Mouse (Mus musculus): ENCODE measurements around the gene Ankrd16.

Gene Ankrd16

GRCm38 (mm10) chr2:11777091-11778068, at the start of gene Ankrd16, which contains the start of gene Fbh1:
Gene Ankrd16 (plus strand): TSS chr2:11777876.
Gene Fbh1 (minus strand): TSS chr2:11777582.
- TF ChIP-seq GATA4 (IDR thresholded peaks at IDR 0.05; ENCODE audit: insufficient replicate concordance, low read length): no peak; the same call in 1 of the 2 replicates

DNA sequence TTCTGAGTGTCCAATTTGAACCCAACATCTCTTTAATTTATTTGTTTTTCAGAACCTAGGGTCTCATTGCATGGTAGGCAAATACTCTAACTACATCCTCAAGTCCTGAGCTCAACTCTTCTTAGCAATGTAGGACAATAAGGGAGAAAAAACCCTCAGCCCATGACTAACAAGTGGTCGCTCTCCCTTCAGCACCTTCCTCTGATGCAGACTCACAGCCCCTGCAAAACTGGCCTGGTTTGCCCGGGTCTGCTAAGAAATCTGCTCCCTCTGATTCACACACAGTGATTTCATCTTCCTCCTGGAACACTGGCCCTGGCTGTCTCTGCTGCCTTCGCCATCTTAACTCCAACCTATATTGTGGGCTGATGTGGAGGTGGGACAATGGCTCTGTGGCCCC, 48.6 kb upstream of the Ankrd16 start:
- no peak for TF ChIP-seq GATA4 (IDR thresholded peaks at IDR 0.05; ENCODE audit: insufficient replicate concordance, low read length)

DNA sequence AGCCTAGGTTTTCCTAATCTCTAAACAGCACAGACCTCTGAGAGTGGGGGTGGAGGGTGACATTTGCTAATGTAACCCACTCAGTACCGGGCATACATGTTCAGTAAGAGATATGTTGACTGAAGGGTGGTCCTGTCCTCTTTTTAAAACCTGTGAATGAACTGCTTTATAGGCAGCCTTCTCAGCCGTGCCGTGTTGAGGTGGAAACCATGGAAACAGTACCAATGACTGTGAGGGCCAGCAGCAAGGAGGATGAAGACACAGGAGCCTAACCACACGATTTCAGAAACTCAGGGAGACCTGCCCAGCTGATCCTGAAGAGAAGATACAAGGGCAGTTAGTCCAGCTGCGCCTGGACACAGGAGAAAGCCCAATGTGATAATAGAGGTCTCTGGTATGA, 44.7 kb upstream of the Ankrd16 start:
- no peak for TF ChIP-seq GATA4 (IDR thresholded peaks at IDR 0.05; ENCODE audit: insufficient replicate concordance, low read length)

DNA sequence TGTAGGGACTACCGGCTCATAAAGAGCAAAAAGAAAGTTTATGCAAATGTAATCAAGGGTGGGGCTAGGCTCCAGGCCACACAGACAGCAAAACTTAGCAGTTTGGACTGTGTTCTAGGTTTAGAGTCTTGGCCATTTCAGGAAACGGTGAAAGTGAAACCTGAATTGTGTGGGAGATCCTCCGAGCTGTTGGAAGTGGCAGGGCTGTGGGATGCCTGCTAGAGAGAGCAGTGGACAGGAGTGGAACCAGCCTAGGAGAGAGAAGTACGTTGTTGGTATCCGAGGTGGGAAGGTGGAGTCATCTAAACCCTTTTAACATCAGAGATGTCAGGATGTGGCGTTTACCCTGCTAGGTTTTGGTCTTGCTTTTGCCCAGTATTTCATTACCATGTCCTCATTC, 41.8 kb upstream of the Ankrd16 start:
- TF ChIP-seq GATA4 (IDR thresholded peaks at IDR 0.05; ENCODE audit: insufficient replicate concordance, low read length): no peak

GRCm38 (mm10) chr2:11738794-11739193, 38.9 kb upstream of the Ankrd16 start:
- TF ChIP-seq GATA4 (IDR thresholded peaks at IDR 0.05; ENCODE audit: insufficient replicate concordance, low read length): no peak

DNA sequence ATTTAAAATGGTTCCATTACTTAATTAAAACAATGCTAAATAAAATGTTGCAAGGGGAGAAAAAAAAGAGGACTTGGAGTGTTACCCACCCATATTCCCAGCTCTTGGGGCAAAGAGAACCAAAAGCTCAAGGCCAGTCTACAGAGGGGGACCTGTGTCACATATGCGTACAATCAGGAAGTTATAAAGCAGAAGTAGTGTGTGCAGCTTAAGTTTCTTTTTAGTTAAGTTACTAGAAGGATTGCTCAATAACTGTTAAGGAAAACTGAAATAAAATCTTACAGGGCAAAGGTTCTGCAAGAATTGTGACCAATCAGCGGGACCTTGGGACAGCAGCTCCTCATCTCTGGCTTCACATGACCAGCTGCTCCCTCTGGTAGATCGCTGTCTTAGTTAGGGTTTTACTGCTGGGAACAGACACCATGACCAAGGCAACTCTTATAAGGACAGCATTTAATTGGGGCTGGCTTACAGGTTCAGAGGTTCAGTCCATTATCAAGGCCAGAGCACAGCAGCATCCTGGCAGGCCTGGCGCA, 38.1 kb upstream of the Ankrd16 start:
- no peak for TF ChIP-seq GATA4 (IDR thresholded peaks at IDR 0.05; ENCODE audit: insufficient replicate concordance, low read length)

- TF ChIP-seq GATA4 (IDR thresholded peaks at IDR 0.05; ENCODE audit: insufficient replicate concordance, low read length): no peak
These were observed 15.1 kb upstream of the Ankrd16 start for GRCm38 (mm10) chr2:11762541-11762940.

DNA sequence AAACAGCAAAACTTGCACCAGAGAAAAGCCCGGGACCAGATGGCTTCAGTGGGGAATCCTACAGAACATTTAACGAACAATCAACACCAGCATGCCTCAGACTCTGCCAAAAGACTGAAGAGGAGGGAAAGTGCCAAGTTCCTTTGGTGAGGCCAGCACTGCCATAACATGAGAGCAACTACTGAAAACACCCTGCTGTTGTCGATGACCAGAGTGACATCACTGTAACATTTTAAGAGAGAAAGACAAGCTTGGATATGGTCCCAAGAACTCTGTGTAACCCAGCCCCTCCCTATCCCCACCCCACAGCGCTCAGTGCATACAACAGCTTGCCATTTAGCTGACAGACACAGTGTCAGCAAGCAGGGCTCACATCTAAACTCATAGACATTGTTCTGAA, 12.0 kb upstream of the Ankrd16 start:
- no peak for TF ChIP-seq GATA4 (IDR thresholded peaks at IDR 0.05; ENCODE audit: insufficient replicate concordance, low read length)

- TF ChIP-seq GATA4 (IDR thresholded peaks at IDR 0.05; ENCODE audit: insufficient replicate concordance, low read length): no peak
These were observed 11.1 kb upstream of the Ankrd16 start for GRCm38 (mm10) chr2:11766485-11767160.

- no peak for TF ChIP-seq GATA4 (IDR thresholded peaks at IDR 0.05; ENCODE audit: insufficient replicate concordance, low read length)
These were observed 10.5 kb upstream of the Ankrd16 start for GRCm38 (mm10) chr2:11767161-11767545.

GRCm38 (mm10) chr2:11771701-11772100, 6.0 kb upstream of the Ankrd16 start:
- TF ChIP-seq GATA4 (IDR thresholded peaks at IDR 0.05; ENCODE audit: insufficient replicate concordance, low read length): no peak

DNA sequence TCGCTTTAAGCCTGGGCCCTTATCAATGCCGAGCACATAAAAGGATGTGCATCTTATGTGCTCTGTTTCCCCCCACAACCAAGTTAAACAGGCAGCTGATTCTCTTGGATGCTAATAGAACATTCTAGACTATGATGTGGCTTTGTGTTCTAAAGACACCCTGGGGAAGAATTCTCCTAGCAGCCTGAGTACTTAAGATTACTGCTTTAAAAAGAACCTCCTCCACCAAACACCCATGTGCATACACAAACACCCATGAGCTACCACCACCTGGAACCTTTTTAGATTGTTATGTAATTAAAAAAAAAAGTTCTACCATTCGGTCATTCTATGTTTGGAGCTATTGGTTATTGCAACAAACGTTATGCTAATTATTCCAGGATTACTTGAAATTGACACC, 5.3 kb upstream of the Ankrd16 start:
- TF ChIP-seq GATA4 (IDR thresholded peaks at IDR 0.05; ENCODE audit: insufficient replicate concordance, low read length): no peak

GRCm38 (mm10) chr2:11774426-11774825, 3.2 kb upstream of the Ankrd16 start:
- no peak for TF ChIP-seq GATA4 (IDR thresholded peaks at IDR 0.05; ENCODE audit: insufficient replicate concordance, low read length)

DNA sequence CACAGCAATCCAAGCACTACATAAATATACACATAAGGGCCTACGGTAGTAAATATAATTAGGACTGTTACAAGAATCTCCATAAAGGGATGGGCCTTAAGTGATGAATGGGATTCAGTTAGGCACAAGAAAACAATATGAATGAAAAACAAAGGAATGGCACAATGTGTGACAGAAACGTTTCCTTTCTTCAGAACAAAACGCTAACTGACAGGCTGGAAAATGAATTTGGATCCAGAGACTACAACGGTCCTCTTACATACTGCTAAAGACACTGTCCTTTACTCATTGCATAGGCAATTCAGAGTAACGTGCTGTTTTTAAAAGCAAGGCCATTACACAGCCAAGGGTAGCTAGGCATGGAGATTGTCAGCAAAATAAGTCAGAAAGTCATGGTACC, 2.6 kb upstream of the Ankrd16 start:
- TF ChIP-seq GATA4 (IDR thresholded peaks at IDR 0.05; ENCODE audit: insufficient replicate concordance, low read length): no peak

DNA sequence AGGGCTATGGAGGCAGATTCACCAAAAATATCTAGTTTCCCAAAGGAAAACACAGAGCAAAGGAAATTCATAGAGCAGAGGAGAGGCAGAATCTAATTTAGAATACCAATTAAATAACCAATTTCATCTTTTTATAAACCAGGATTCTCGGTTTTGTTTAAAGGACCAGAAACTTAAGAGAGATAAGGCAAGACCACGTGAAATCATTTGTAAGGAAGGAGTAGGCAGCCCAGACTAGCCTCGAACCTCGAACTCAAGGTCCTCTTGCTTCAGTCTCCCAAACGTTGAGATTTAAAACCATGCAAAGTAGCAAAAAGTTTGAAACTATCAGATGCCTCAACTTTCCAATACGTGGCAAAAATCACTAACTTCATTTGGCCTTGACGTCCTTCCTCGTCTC, 1.3 kb upstream of the Ankrd16 start:
- no peak for TF ChIP-seq GATA4 (IDR thresholded peaks at IDR 0.05; ENCODE audit: insufficient replicate concordance, low read length)

All from liver, adult (tissue).